Mouse (Mus musculus) lung, embryonic 16.5 days (tissue): Measurements from ENCODE around the gene Dnm1. TPM values are rescaled to one million over a fixed set of nuclear protein-coding genes. Genes with fewer than 3 reads are reported as not detected.

Experiments used
- ATAC-seq: fragments of 200-750 bp; cut with Nextera tagmentation; 2 replicates; pipeline ENCODE4 v1.8.0; 2017; ENCODE audit warnings: low read depth, mild to moderate bottlenecking, moderate library complexity
- H3K27ac ChIP-seq: fragments of 300-500 bp; sonication (generic); 2 replicates; pipeline ENCODE4 v1.5.1; 2014; ENCODE audit warnings: mild to moderate bottlenecking, control low read depth, low read length
- H3K27me3 ChIP-seq: fragments of 300-500 bp; sonication (generic); 2 replicates; pipeline ENCODE4 v1.6.1; 2014; ENCODE audit warnings: low read depth, low read length, mixed read lengths; ENCODE audit not compliant: control insufficient read depth, insufficient read depth
- H3K36me3 ChIP-seq: fragments of 300-500 bp; sonication (generic); 2 replicates; pipeline ENCODE4 v1.6.1; 2014; ENCODE audit warnings: low read length; ENCODE audit not compliant: control insufficient read depth, insufficient read depth
- H3K4me1 ChIP-seq: fragments of 300-500 bp; sonication (generic); replicated peaks from 2 replicates; pipeline ENCODE4 v1.6.1; 2014; ENCODE audit warnings: low read length, mixed read lengths; ENCODE audit not compliant: control insufficient read depth, insufficient read depth
- H3K4me2 ChIP-seq: fragments of 300-500 bp; sonication (generic); 2 replicates; pipeline ENCODE4 v1.6.1; 2014; ENCODE audit warnings: low read depth, low read length, control low read depth
- H3K4me3 ChIP-seq: fragments of 300-500 bp; sonication (generic); 2 replicates; pipeline ENCODE4 v1.5.1; 2014; ENCODE audit warnings: mild to moderate bottlenecking, low read length, control low read depth
- H3K9ac ChIP-seq: fragments of 300-500 bp; sonication (generic); 2 replicates; pipeline ENCODE4 v1.6.1; 2014; ENCODE audit warnings: low read length, control low read depth
- H3K9me3 ChIP-seq: fragments of 300-500 bp; sonication (generic); 2 replicates; pipeline ENCODE4 v1.6.1; 2016; ENCODE audit warnings: low read length; ENCODE audit not compliant: control insufficient read depth
- WGBS: fragments of 180-500 bp; shearing (Covaris S2); extraction: QIAGEN DNeasy Blood & Tissue Kit; methylation state at CpG from one replicate; pipeline ENCODE4 v1.1.7; 2014; 5-methylcytosine and 5-hydroxymethylcytosine counted together
- polyA plus RNA-seq: library from polyadenylated mRNA; unstranded; fragments of >200 nt; fragmentation: Nextera tagmentation; extraction: Ambion mirVana; gene quantifications from 2 replicates; pipeline ENCODE4 v1.2.1, GENCODE M21; 2015

Gene Dnm1
- polyA plus RNA-seq, 1 experiment from 2014 or later: 5.9 TPM

DNA sequence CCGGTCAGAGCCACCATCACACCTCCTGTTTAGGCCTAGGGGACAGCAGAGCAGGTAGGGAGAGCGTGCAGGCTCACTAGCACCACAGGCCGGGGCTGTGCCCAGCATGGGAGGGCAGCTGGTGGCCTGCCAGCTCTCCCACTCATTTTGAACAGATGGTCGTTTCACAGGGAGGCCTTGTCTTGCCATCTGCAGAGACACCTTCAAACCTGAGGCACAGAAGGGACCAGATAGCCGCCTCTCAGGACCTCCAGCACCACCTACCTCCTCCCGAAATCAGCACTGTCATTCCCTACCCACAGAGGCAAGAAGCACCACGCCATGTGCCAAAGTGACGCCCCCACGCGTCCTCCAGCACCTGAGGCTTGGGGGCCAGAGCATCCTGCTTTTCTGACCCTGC, 9.1 kb downstream of the Dnm1 start:
- Histone ChIP-seq H3K4me1 (no peaks in the 10 kb centered on the region), H3K4me2 (no peak overlapping the region), H3K27me3 (no peaks in the 10 kb centered on the region), H3K9ac (no peak overlapping the region), H3K4me3 (no peak overlapping the region), H3K27ac (no peak overlapping the region), H3K36me3 (no peaks in the 10 kb centered on the region), H3K9me3 (no peaks in the 10 kb centered on the region)
- WGBS: 71% methylated on average over 10 of the region's 10 CpGs
- no peak for ATAC-seq

DNA sequence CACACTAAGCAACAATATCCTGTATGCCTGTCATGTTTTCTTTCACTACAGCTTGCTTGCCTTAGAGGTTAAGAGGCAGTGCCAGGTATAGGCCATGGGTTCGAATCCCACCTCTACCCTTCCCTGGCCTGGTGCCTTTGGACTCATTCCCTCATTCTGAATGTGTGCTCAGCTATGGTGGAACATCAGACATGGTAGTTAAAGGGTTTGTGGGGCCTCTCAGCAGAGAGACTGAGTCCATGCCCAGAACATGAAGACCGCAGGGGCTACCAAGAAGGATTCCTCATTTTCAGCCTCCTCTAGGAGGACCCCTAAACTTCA, 9.8 kb downstream of the Dnm1 start:
- H3K9me3 ChIP-seq: no peaks in the 10 kb centered on the region
- WGBS: 89% methylated on average over 2 of the region's 2 CpGs
- no peak overlapping the region for H3K4me3 ChIP-seq
- no peak overlapping the region for H3K27ac ChIP-seq
- ATAC-seq: no peak
- no peaks in the 10 kb centered on the region for H3K27me3 ChIP-seq
- no peak overlapping the region for H3K4me2 ChIP-seq
- no peaks in the 10 kb centered on the region for H3K36me3 ChIP-seq
- no peaks in the 10 kb centered on the region for H3K4me1 ChIP-seq
- no peak overlapping the region for H3K9ac ChIP-seq

DNA sequence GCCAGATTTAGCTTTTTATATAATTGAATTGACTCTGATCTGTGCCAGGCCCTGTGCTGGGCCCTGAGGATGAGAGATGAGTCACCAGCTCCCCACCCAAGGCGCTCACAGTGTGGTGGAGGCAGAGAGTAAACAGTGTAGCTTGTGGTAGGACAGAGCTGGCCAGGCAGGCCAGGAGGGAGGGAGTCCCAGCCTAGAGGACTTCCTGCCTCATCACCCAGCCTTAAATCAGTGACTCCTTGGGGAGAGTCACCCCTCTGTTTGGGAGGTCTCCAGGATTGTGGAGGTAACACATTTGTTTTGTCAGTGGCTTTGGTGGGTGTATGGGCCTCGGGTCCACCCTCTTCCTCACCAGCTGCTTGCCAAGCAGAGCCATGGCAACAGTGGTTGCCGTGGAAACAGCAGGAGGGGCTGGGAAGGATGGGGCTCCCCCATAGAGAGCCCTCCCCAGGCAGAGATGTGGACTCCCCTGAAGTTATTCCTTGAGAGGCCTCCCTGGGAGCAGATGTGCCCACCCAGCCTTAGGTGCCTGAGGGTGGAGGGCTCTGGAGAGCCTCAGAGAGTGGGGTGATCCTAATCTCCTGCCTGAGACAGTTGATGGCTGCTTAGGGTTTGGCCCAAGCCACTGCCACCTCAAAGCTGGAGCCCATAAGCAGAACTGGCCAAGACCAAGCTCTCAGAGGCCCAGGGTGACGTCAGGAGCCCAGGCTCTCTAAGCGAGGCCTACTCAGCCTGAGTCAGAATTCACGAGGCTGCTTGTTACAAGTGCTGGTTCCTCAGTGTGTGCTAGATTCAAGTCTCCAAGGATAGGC, 10.4 kb downstream of the Dnm1 start:
- ATAC-seq: peak; percentile 42; the same call in 1 of the 2 replicates
- WGBS: 69% methylated on average over 6 of the region's 6 CpGs

DNA sequence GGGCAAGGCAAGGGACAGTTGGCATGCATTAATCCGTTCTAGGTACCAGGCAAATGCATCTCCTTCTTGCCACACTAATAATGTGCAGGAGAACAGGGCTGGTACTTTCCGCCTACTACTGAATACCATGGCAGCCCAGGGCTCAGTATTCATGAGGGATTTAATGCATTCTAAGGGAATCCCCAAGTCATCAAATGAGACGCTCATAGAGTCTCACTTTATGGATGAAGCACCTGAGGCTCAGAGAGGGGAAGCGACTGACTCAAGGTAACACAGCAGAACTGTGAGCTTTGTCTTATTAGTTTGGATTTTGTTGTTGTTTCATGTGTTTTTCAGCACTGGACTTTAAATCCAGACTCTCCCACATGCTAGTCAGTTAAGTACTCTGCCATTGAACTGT, 11.1 kb downstream of the Dnm1 start:
- Histone ChIP-seq H3K4me1 (no peaks in the 10 kb centered on the region), H3K9me3 (no peaks in the 10 kb centered on the region), H3K27ac (no peak overlapping the region), H3K36me3 (no peaks in the 10 kb centered on the region), H3K9ac (no peak overlapping the region), H3K4me2 (no peak overlapping the region), H3K4me3 (no peak overlapping the region), H3K27me3 (no peaks in the 10 kb centered on the region)
- no peak for ATAC-seq
- WGBS: 91% methylated on average over 4 of the region's 4 CpGs

More for the DNA sequence above, 10.4 kb downstream of the Dnm1 start:
- Histone ChIP-seq H3K4me3 (no peak overlapping the region), H3K4me1 (no peaks in the 10 kb centered on the region), H3K9me3 (no peaks in the 10 kb centered on the region), H3K27ac (no peak overlapping the region), H3K36me3 (no peaks in the 10 kb centered on the region), H3K4me2 (no peak overlapping the region), H3K9ac (no peak overlapping the region), H3K27me3 (no peaks in the 10 kb centered on the region)

DNA sequence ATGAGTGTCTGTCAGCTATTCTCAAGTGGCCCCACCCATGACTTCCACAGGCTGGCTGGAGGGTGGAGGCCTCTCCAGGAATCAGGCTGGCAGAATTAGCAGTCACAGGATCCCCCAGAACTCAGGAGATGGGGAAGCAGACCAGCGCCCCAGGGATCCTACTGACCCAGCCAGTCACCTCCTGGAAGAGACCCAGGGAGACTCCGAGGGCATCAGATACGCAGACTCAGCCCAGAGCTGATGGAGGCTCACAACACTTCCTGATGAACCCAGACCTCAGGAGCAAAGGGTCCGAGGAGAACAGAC, 11.6 kb downstream of the Dnm1 start:
- no peaks in the 10 kb centered on the region for H3K27me3 ChIP-seq
- 81% methylated on average over 4 of the region's 4 CpGs for WGBS
- H3K4me1 ChIP-seq: no peaks in the 10 kb centered on the region
- ATAC-seq: no peak
- no peaks in the 10 kb centered on the region for H3K36me3 ChIP-seq
- no peaks in the 10 kb centered on the region for H3K9me3 ChIP-seq
- no peak overlapping the region for H3K4me3 ChIP-seq
- H3K27ac ChIP-seq: no peak overlapping the region
- H3K4me2 ChIP-seq: no peak overlapping the region
- H3K9ac ChIP-seq: no peak overlapping the region

DNA sequence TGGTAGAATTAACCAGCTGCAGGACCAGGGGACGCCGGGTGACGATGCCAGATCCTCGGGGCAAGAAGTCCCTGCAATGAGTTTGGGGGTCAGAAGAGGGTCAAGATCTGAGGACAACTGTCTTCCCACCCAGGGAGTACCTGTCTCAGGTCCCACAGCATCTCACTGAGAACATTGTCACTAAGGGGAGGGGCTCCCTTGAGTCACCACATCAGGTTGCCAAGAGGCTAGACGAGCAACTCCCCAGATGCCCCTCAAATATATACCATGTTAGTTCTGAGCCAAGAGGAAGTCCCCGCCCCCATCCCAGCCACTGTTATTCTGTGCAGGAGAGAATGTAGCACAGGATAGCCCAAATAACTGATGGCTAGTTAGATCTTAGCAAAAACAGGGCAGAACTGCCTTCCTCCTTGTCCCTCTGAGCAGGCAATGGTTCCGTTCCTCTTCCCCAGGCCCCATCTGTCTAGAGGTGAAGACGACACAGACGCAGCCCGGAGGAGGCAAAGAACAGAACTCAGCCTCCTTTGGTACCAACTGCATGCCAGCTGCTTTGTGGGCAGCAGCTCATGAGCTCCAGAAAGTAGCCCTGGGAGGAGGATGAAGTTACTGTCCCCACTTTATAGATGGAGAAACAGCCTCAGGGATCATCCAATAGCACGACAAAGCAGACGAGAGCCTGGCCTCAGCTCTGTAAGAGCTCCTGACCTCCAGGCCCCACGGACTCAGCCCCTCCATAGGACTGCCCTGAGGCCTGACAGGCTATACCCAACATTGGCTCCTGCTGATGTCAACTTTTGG, 12.1 kb downstream of the Dnm1 start:
- ATAC-seq: no peak
- Histone ChIP-seq H3K27me3 (no peaks in the 10 kb centered on the region), H3K4me2 (no peak overlapping the region), H3K9ac (no peak overlapping the region), H3K4me1 (no peaks in the 10 kb centered on the region), H3K9me3 (no peaks in the 10 kb centered on the region), H3K4me3 (no peak overlapping the region), H3K36me3 (no peaks in the 10 kb centered on the region), H3K27ac (no peak overlapping the region)
- WGBS: 74% methylated on average over 13 of the region's 13 CpGs

DNA sequence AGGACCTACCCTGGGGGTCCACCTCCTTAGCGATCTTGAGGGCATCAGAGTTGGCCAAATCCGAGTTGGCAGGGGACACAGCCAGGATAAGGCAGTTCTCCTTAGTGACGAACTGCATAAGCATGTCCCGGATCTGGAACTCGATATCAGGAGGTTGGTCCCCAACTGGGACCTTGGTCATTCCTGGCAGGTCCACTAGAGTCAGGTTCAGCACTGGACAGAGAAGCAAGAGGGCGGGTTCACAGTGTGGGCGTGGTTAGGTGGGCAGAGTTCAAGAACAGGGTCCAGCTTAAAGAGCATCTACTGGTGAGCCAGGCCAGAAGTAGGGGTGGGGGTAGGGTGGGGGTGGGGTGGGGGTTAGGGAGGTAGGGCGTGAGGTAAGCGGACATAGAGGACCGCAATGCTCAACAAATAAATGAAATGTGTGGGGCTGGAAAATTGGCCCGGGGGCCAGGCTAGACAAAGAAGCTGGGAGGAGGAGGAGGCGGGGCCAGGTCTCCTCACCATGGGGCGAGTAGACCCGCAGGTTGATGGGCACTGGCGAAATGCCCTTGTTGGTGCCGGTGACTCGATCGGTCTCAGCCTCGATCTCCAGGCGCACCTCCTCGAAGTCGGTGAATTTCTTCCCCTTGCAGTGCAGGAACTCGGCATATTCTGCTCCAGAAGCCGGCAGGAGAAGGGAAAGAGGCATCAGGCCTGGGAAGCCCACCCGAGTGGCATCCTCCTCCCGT, 13.1 kb downstream of the Dnm1 start:
- no peaks in the 10 kb centered on the region for H3K27me3 ChIP-seq
- no peak overlapping the region for H3K9ac ChIP-seq
- H3K9me3 ChIP-seq: no peaks in the 10 kb centered on the region
- no peak overlapping the region for H3K4me3 ChIP-seq
- H3K4me2 ChIP-seq: no peak overlapping the region
- ATAC-seq: 0 out of 2 replicates have a peak, but pooled peaks have one; percentile 9
- no peak overlapping the region for H3K27ac ChIP-seq
- H3K4me1 ChIP-seq: no peaks in the 10 kb centered on the region
- 48% methylated on average over 26 of the region's 26 CpGs for WGBS
- H3K36me3 ChIP-seq: no peaks in the 10 kb centered on the region

DNA sequence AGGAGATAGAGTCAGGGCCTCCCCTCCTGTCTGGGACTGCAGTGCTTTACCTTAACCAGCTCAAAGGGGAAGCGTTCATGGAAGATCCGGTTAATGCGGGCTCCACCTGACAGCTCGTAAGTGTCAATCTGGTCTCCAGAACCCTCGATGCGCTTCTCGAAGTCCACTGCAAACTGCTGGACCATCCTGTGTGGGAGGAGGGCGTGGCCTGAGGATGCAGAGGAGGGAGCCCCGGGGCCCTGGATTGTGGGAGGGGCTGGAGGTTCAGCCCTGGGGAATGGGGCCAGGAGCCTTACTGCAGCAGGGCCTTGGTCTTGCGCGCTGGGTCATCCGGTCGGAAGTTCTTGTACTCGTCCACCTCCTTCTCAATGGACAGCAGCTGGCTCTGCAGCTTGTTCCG, 17.2 kb downstream of the Dnm1 start:
- H3K9ac ChIP-seq: no peak overlapping the region
- H3K9me3 ChIP-seq: no peaks in the 10 kb centered on the region
- H3K4me1 ChIP-seq: no peaks in the 10 kb centered on the region
- no peak for ATAC-seq
- H3K4me2 ChIP-seq: no peak overlapping the region
- no peaks in the 10 kb centered on the region for H3K36me3 ChIP-seq
- no peaks in the 10 kb centered on the region for H3K27me3 ChIP-seq
- no peak overlapping the region for H3K4me3 ChIP-seq
- H3K27ac ChIP-seq: no peak overlapping the region
- WGBS: 58% methylated on average over 15 of the region's 15 CpGs

DNA sequence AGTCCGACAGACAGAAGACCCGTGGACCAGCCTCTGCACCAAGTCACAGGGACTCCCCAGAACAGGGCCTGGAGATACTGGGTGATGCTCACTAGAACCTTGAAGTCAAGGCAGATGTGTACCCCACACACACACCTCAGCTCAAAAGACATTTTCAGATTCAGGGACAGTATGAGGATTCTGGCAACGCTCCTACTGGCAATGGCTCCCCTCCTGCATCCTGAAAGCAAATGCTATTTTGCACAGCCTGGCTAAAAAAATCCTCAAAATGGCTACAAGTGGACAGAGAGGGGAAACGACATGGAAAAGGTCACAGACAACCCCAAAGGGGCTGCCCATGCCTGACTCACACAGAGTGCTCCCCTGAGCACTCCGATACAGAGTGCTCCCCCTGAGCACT, 21.0 kb downstream of the Dnm1 start:
- Histone ChIP-seq H3K4me3 (no peak overlapping the region), H3K4me1 (no peaks in the 10 kb centered on the region), H3K4me2 (no peak overlapping the region), H3K27ac (no peak overlapping the region), H3K9me3 (no peaks in the 10 kb centered on the region), H3K9ac (no peak overlapping the region), H3K36me3 (no peaks in the 10 kb centered on the region), H3K27me3 (no peaks in the 10 kb centered on the region)
- ATAC-seq: no peak
- WGBS: 82% methylated on average over 5 of the region's 5 CpGs
